Mouse (Mus musculus) cortical plate, adult 2 months (tissue): ENCODE measurements around the gene Unkl. TPM values are rescaled to one million over a fixed set of nuclear protein-coding genes. Genes with fewer than 3 reads are reported as not detected.

ENCODE experiments used
- H3K27ac ChIP-seq: fragments of 200-500 bp; 2 replicates; pipeline ENCODE4 v1.5.1; 2012; ENCODE audit warnings: low read length, control low read depth, inconsistent platforms; ENCODE audit not compliant: insufficient read depth
- H3K4me1 ChIP-seq: fragments of 200-500 bp; 2 replicates; pipeline ENCODE4 v1.6.1; 2011; ENCODE audit warnings: low read length; ENCODE audit not compliant: control insufficient read depth, insufficient read depth
- H3K4me3 ChIP-seq: fragments of 200-500 bp; 2 replicates; pipeline ENCODE4 v1.5.1; 2011; ENCODE audit warnings: mild to moderate bottlenecking, low read length, control low read depth; ENCODE audit not compliant: insufficient read depth
- CTCF ChIP-seq: fragments of 200-500 bp; IDR thresholded peaks from 2 replicates; pipeline ENCODE4 v1.5.1; 2011; ENCODE audit warnings: mild to moderate bottlenecking, control low read depth, low read length; ENCODE audit not compliant: insufficient read depth; ENCODE audit errors: extremely low read depth
- POLR2A ChIP-seq: fragments of 200-500 bp; IDR thresholded peaks from 2 replicates; pipeline ENCODE4 v1.6.1; 2011; ENCODE audit warnings: mild to moderate bottlenecking, low read length, control low read depth; ENCODE audit not compliant: insufficient read depth; ENCODE audit errors: extremely low read depth
- polyA plus RNA-seq: library from polyadenylated mRNA; depleted of rRNA; stranded (reverse); fragments of >200 nt; gene quantifications from 2 replicates; pipeline ENCODE4 v1.2.3, GENCODE M21; 2012

The Unkl gene
- polyA plus RNA-seq, 1 experiment, result 42.9 TPM

GRCm38 (mm10) chr17:25175411-25175810 lies 12.8 kb upstream of the Unkl start, which contains the start of gene Gm38655:
TSS of gene Gm38655 (minus strand) at chr17:25175471.
- Histone ChIP-seq H3K4me1 (no peaks in the 10 kb centered on the region), H3K27ac (no peak within 1 kb of the TSS), H3K4me3 (no peak within 1 kb of the TSS)
- TF ChIP-seq POLR2A (no peak), CTCF (no peak)

- TF ChIP-seq POLR2A (no peak), CTCF (no peak)
- H3K4me3 ChIP-seq, result no peak overlapping the region; the same call in 1 of the 2 replicates
- no peak overlapping the region for H3K27ac ChIP-seq
- H3K4me1 ChIP-seq, result no peaks in the 10 kb centered on the region; the same call in none of the 2 replicates
Observed at GRCm38 (mm10) chr17:25183232-25183631, 5.0 kb upstream of the Unkl start.

GRCm38 (mm10) chr17:25184129-25184691 lies 4.0 kb upstream of the Unkl start, which contains the start of gene BC003965:
TSS of gene BC003965 (plus strand) at chr17:25184554.
- H3K4me3 ChIP-seq, result peak within 1 kb of the TSS; percentile 48
- peak; percentile 98 for TF ChIP-seq POLR2A
- no peak for TF ChIP-seq CTCF
- H3K27ac ChIP-seq, result peak within 1 kb of the TSS; percentile 80
- no peaks in the 10 kb centered on the region; the same call in none of the 2 replicates for H3K4me1 ChIP-seq

- H3K4me3 ChIP-seq, result peak overlapping the region; percentile 48
- TF ChIP-seq POLR2A (0 out of 2 replicates have a peak, but pooled peaks have one; percentile 31), CTCF (no peak)
- no peak overlapping the region for H3K27ac ChIP-seq
- H3K4me1 ChIP-seq, result peaks cover 2% of the 10 kb centered on the region
Observed at GRCm38 (mm10) chr17:25184961-25185360, 3.2 kb upstream of the Unkl start.

- H3K4me3 ChIP-seq, result peak overlapping the region; percentile 91
- TF ChIP-seq POLR2A (no peak), CTCF (no peak)
- H3K4me1 ChIP-seq, result peaks cover 2% of the 10 kb centered on the region
- H3K27ac ChIP-seq, result no peak overlapping the region
Observed at GRCm38 (mm10) chr17:25187784-25188149, 430 bp upstream of the Unkl start.

GRCm38 (mm10) chr17:25189091-25189490 lies 894 bp downstream of the Unkl start:
- H3K4me1 ChIP-seq, result peaks cover 2% of the 10 kb centered on the region
- no peak for TF ChIP-seq POLR2A
- TF ChIP-seq CTCF, result no peak
- no peak overlapping the region for H3K27ac ChIP-seq
- peak overlapping the region; percentile 91 for H3K4me3 ChIP-seq

GRCm38 (mm10) chr17:25202401-25202800 lies 14.2 kb downstream of the Unkl start:
- no peak for TF ChIP-seq POLR2A
- TF ChIP-seq CTCF, result no peak
- no peaks in the 10 kb centered on the region for H3K4me1 ChIP-seq
- H3K4me3 ChIP-seq, result no peak overlapping the region
- H3K27ac ChIP-seq, result no peak overlapping the region

GRCm38 (mm10) chr17:25210006-25210405 lies 21.8 kb downstream of the Unkl start:
- H3K27ac ChIP-seq, result no peak overlapping the region
- TF ChIP-seq POLR2A (no peak), CTCF (no peak)

GRCm38 (mm10) chr17:25210680-25211466 lies 22.7 kb downstream of the Unkl start:
- no peak for TF ChIP-seq POLR2A
- TF ChIP-seq CTCF, result no peak
- H3K4me3 ChIP-seq, result no peak overlapping the region
- H3K27ac ChIP-seq, result peak overlapping the region; percentile 8; the same call in 1 of the 2 replicates
- no peaks in the 10 kb centered on the region for H3K4me1 ChIP-seq

More at GRCm38 (mm10) chr17:25210006-25210405, 21.8 kb downstream of the Unkl start:
- H3K4me1 ChIP-seq, result no peaks in the 10 kb centered on the region
- H3K4me3 ChIP-seq, result no peak overlapping the region

GRCm38 (mm10) chr17:25211705-25212104 lies 23.5 kb downstream of the Unkl start:
- TF ChIP-seq CTCF (no peak), POLR2A (no peak)
- H3K27ac ChIP-seq, result no peak overlapping the region
- H3K4me1 ChIP-seq, result no peaks in the 10 kb centered on the region

More at GRCm38 (mm10) chr17:25211705-25212104, 23.5 kb downstream of the Unkl start:
- H3K4me3 ChIP-seq, result no peak overlapping the region
